23 mouse cellular contexts compared by ENCODE assay signal in the genomic region with DNA sequence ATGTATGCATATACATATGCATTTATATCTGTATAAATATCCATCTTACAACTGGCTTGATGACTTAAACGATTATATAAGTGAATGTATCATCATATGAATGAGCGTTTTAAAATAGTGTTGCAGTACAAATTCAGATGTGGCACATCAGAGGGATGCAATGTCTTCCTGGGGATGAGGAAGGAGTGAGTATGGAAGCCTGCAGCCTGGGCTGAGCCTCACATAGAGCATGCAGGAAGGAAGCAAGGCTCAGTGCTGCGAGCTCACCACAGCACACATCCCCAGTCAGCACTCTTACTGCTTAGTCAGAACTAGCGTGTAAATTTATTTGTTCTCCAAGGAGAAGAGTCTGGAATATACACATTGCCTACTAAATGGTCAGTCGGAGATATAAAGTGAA. TPM values are rescaled to one million over a fixed set of nuclear protein-coding genes. Genes with fewer than 3 reads are reported as not detected.
A peak's percentile ranks its signal among the peaks of the same experiment; 100 is the strongest.
DNase-seq lines count a peak whose midpoint lies in the region; ATAC-seq lines count a peak whose summit lies in the region.
"Had no signal": no experiment of that assay in that cellular context is flagged by ENCODE, and none has a peak within 500 bp of the region (broad histone marks: within the 10 kb centered on the region; RNA-seq: fewer than 3 reads in every experiment).

No protein-coding gene starts in this region.

- ATAC-seq in frontal cortex, adult (ENCODE audit: low TSS enrichment): peak; percentile 88
- ATAC-seq: activated CD4-positive, CD25-positive, alpha-beta regulatory T cell, adult 4 months; CD4-positive, CD25-positive, alpha-beta regulatory T cell, adult 4 months; forebrain, embryonic 13.5 days; forebrain, embryonic 15.5 days; Patski had no signal

- DNase-seq in frontal cortex, postnatal 14 days (ENCODE audit: low spot score in 2 of 2): no peak
- DNase-seq in left cerebral cortex, postnatal 25 days (ENCODE audit: low spot score in 2 of 2): peak; percentile 13 to 53
- no peak for DNase-seq in left cerebral cortex, postnatal 10 days (ENCODE audit: extremely low spot score in 1 of 2, low spot score in 2 of 2)
- DNase-seq in right cerebral cortex, postnatal 25 days: peak; percentile 16
- no peak for DNase-seq in right cerebral cortex, postnatal 10 days (ENCODE audit: low spot score in 2 of 2)
- DNase-seq: adrenal gland, adult 8-10 months; adrenal gland, postnatal 14 days; adrenal gland, postnatal 36 days; B cell, adult 2 months; cerebellum, adult 11 months; cerebellum, adult 18-20 months; cerebellum, adult 8-10 months; cerebellum, adult 9-11 months; cerebellum, postnatal 14 days; cerebellum, postnatal 36 days; embryo, embryonic 11 days had no signal

- intact Hi-C loops in left cerebral cortex, postnatal 25 days (cut with DNase I): no loop called here
- intact Hi-C loops in left cerebral cortex, postnatal 10 days (cut with DNase I): no loop called here

RNA-seq across cellular contexts. Expression of gene Frem2, which starts 27.2 kb away (rescaled TPM):
- total RNA-seq in left cerebral cortex, postnatal 25 days (2021): 1 to 10 TPM; 1.4 to 1.5 TPM
- 1 to 10 TPM; 5.2 to 6.2 TPM for total RNA-seq in left cerebral cortex, postnatal 10 days (2021)
- total RNA-seq: common myeloid progenitor, adult 5-6 weeks had no signal

Comparison
In these comparisons a context has a peak if more than half of its experiments do, and no peak if none do; other contexts are left out.
1. DNase-seq: peak in left cerebral cortex, postnatal 25 days (2 of 2) and right cerebral cortex, postnatal 25 days (single experiment); none in frontal cortex, postnatal 14 days (0 of 2), left cerebral cortex, postnatal 10 days (0 of 2) and right cerebral cortex, postnatal 10 days (0 of 2).